Mouse (Mus musculus) CD4-positive helper T cell, adult 2 months (primary cell): ENCODE data around the gene Lsm3.

Experiments used
- DNase-seq: peaks from one replicate; pipeline ENCODE4 v3.0.0-alpha.2; 2012; ENCODE audit warnings: low read depth, missing footprints, low spot score

Lsm3 gene

GRCm38 (mm10) chr6:91510211-91510610, 5.5 kb upstream of the Lsm3 start:
- peak; percentile 34 for DNase-seq

- no peak for DNase-seq
Measured at GRCm38 (mm10) chr6:91514135-91514534, 1.6 kb upstream of the Lsm3 start.

GRCm38 (mm10) chr6:91514737-91515362, 878 bp upstream of the Lsm3 start:
- peak; percentile 32 for DNase-seq

- DNase-seq = no peak
Measured at GRCm38 (mm10) chr6:91518454-91519020, 2.8 kb downstream of the Lsm3 start.

- no peak for DNase-seq
Measured at GRCm38 (mm10) chr6:91522816-91523215, 7.1 kb downstream of the Lsm3 start.

- no peak for DNase-seq
Measured at GRCm38 (mm10) chr6:91525544-91525943, 9.8 kb downstream of the Lsm3 start.

GRCm38 (mm10) chr6:91527227-91527860, 11.6 kb downstream of the Lsm3 start:
- peak; percentile 29 for DNase-seq

GRCm38 (mm10) chr6:91528265-91528664, 12.5 kb downstream of the Lsm3 start:
- DNase-seq = no peak

GRCm38 (mm10) chr6:91530673-91531072, 14.9 kb downstream of the Lsm3 start:
- no peak for DNase-seq

- no peak for DNase-seq
Measured at GRCm38 (mm10) chr6:91531276-91531675, 15.5 kb downstream of the Lsm3 start.

- DNase-seq = no peak
Measured at GRCm38 (mm10) chr6:91532661-91533060, 16.9 kb downstream of the Lsm3 start.

GRCm38 (mm10) chr6:91533359-91533758, 17.6 kb downstream of the Lsm3 start:
- DNase-seq = no peak

GRCm38 (mm10) chr6:91533771-91534170, 18.0 kb downstream of the Lsm3 start:
- DNase-seq = no peak

GRCm38 (mm10) chr6:91534268-91534667, 18.5 kb downstream of the Lsm3 start:
- DNase-seq = no peak

- no peak for DNase-seq
Measured at GRCm38 (mm10) chr6:91535231-91535630, 19.5 kb downstream of the Lsm3 start.

- no peak for DNase-seq
Measured at GRCm38 (mm10) chr6:91536047-91536765, 20.5 kb downstream of the Lsm3 start.

- DNase-seq = no peak
Measured at GRCm38 (mm10) chr6:91541276-91541675, 25.5 kb downstream of the Lsm3 start.

GRCm38 (mm10) chr6:91543056-91543455, 27.3 kb downstream of the Lsm3 start:
- DNase-seq = no peak

- no peak for DNase-seq
Measured at GRCm38 (mm10) chr6:91546241-91546884, 30.6 kb downstream of the Lsm3 start.

- no peak for DNase-seq
Measured at GRCm38 (mm10) chr6:91547313-91547712, 31.6 kb downstream of the Lsm3 start.

- DNase-seq = no peak
Measured at GRCm38 (mm10) chr6:91549621-91550020, 33.9 kb downstream of the Lsm3 start.

- no peak for DNase-seq
Measured at GRCm38 (mm10) chr6:91551671-91552070, 35.9 kb downstream of the Lsm3 start.
